Mouse (Mus musculus) ES-Bruce4 (cell line): Measurements from ENCODE around the gene Olfr520.

Source experiments
- CTCF ChIP-seq: IDR thresholded peaks from one replicate; pipeline ENCODE4 v1.8.1; 2011; ENCODE audit warnings: low read depth, low read length
- EP300 ChIP-seq: IDR thresholded peaks from 2 replicates; pipeline ENCODE4 v1.6.1; 2011; ENCODE audit warnings: low read depth, low read length; ENCODE audit not compliant: insufficient read depth
- POLR2A ChIP-seq: IDR thresholded peaks from one replicate; pipeline ENCODE4 v1.8.1; 2011; ENCODE audit warnings: low read length; ENCODE audit not compliant: insufficient read depth

DNA sequence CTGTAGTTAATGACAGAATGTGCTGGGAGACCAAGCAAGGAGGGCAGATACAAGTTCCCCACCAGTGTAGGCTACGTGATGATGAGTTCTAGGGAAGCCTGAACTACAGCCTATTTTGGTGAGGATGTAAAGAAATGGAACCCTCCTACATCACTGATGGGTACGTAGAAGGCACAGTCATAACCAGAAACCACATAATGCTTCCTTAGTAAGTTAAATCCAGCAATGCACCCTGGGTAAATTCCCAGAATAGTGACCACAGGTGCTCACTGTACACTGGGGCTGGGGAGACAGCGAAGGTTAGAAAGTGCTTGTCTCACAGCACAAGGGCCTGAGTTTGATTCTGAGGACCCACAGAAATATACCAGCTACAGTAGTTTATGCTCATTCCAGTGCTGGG lies 55.5 kb downstream of the Olfr520 start:
- no peak for TF ChIP-seq EP300
- TF ChIP-seq CTCF: no peak
- TF ChIP-seq POLR2A: no peak
